Mouse (Mus musculus) heart, postnatal 0 days (tissue): ENCODE measurements around the gene Slc4a2.

ENCODE experiments used
- CTCF ChIP-seq: IDR thresholded peaks from 2 replicates; pipeline ENCODE4 v1.5.1; 2016; ENCODE audit warnings: antibody characterized with exemption, control low read depth, low read depth
- EP300 ChIP-seq: IDR thresholded peaks from 2 replicates; pipeline ENCODE4 v1.6.1; 2016; ENCODE audit warnings: antibody characterized with exemption, low read depth

DNA sequence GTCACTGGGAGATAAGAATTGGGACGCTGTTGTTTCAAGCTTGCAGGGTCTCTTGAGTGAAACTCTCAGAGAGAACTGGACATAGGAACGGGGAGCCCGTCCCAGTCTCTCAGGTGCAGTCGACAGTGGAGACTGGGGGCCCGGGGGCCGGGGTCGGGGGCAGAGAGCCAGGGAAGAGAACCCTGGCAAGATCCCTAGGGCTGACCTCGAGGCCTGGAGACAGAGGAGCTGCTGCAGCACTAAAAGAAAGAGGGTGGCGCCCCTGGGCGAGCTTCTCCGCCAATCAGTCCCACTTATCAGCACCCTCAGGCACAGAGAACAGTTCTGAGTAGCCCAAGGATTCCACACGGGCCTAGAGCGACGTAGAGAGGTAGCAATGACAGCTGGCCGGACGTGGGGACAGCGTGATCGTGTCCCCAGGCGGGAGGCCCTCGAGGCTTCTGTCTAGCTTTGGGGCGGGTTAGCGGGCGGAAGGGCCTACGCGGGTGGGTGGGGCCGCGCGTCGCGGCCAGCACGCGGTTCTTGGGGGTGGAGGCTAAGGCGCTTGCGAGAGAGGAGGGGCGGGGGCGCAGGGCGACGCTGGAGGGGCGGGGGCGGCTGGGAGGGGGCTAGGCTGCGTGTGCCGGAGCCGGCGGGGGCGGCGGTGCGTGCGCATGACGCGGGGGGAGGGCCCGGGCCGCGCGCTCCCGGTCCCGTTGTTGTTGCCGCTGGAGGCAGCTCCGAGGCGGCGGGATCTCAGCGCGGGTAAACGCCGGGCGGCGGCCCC lies 27.8 kb downstream of the Slc4a2 start:
- TF ChIP-seq CTCF (no peak), EP300 (no peak)
